Mouse (Mus musculus) liver, embryonic 11.5 days (tissue): Measurements from ENCODE around the gene Olfr890. TPM values are rescaled to one million over a fixed set of nuclear protein-coding genes. Genes with fewer than 3 reads are reported as not detected.
"Not testable (repeated sequence)": the region's sequence is repeated elsewhere in the genome, so short reads cannot be mapped to it uniquely, and the experiment has no call there.

ENCODE experiments used
- ATAC-seq: fragments of 200-750 bp; cut with Nextera tagmentation; replicated peaks from 2 replicates; pipeline ENCODE4 v1.8.0; 2017; ENCODE audit warnings: moderate number of reproducible peaks, mild to moderate bottlenecking, moderate TSS enrichment, moderate library complexity; ENCODE audit not compliant: low FRiP score
- DNase-seq: peaks from one replicate; pipeline ENCODE4 v3.0.0-alpha.2; 2017; ENCODE audit warnings: low spot score
- H3K27ac ChIP-seq: fragments of 300-500 bp; sonication (generic); 2 replicates; pipeline ENCODE4 v1.5.1; 2014; ENCODE audit warnings: mild to moderate bottlenecking, low read depth, low read length, control low read depth
- H3K27me3 ChIP-seq: fragments of 300-500 bp; sonication (generic); replicated peaks from 2 replicates; pipeline ENCODE4 v1.6.1; 2014; ENCODE audit warnings: low read length, mixed read lengths; ENCODE audit not compliant: control insufficient read depth, insufficient read depth
- H3K36me3 ChIP-seq: fragments of 300-500 bp; sonication (generic); 2 replicates; pipeline ENCODE4 v1.6.1; 2014; ENCODE audit warnings: mild to moderate bottlenecking, low read length, moderate library complexity, mixed read lengths; ENCODE audit not compliant: control insufficient read depth, insufficient read depth
- H3K4me1 ChIP-seq: fragments of 300-500 bp; sonication (generic); replicated peaks from 2 replicates; pipeline ENCODE4 v1.6.1; 2014; ENCODE audit warnings: low read length, mixed read lengths; ENCODE audit not compliant: control insufficient read depth, insufficient read depth
- H3K4me2 ChIP-seq: fragments of 300-500 bp; sonication (generic); 2 replicates; pipeline ENCODE4 v1.6.1; 2014; ENCODE audit warnings: mild to moderate bottlenecking, control low read depth, moderate library complexity
- H3K4me3 ChIP-seq: fragments of 300-500 bp; sonication (generic); 2 replicates; pipeline ENCODE4 v1.5.1; 2014; ENCODE audit warnings: low read depth, low read length, control low read depth
- H3K9ac ChIP-seq: fragments of 300-500 bp; sonication (generic); 2 replicates; pipeline ENCODE4 v1.6.1; 2014; ENCODE audit warnings: low read depth, low read length, control low read depth
- H3K9me3 ChIP-seq: fragments of 300-500 bp; sonication (generic); 2 replicates; pipeline ENCODE4 v1.6.1; 2016; ENCODE audit warnings: low read length, inconsistent platforms, mixed read lengths; ENCODE audit not compliant: control insufficient read depth
- WGBS: fragments of 180-500 bp; shearing (Covaris S2); extraction: QIAGEN DNeasy Blood & Tissue Kit; methylation state at CpG from one replicate; pipeline ENCODE4 v1.1.7; 2014; 5-methylcytosine and 5-hydroxymethylcytosine counted together
- polyA plus RNA-seq: library from polyadenylated mRNA; unstranded; fragments of >200 nt; fragmentation: Nextera tagmentation; extraction: Ambion mirVana; gene quantifications from 2 replicates; pipeline ENCODE4 v1.2.1, GENCODE M21; 2014

Olfr890 gene
- not detected in 2 replicates for polyA plus RNA-seq

GRCm38 (mm10) chr9:38142217-38142616, at the start of gene Olfr890:
TSS of gene Olfr890 (plus strand) at chr9:38142517.
- ATAC-seq: no peak
- H3K9ac ChIP-seq: no peak within 1 kb of the TSS
- H3K27me3 ChIP-seq: no peaks in the 10 kb centered on the region

GRCm38 (mm10) chr9:38107828-38108227, 34.5 kb upstream of the Olfr890 start, which contains the start of gene Olfr888:
TSS of gene Olfr888 (plus strand) at chr9:38108128.
- WGBS: 79% methylated on average over 1 of the region's 1 CpGs
- DNase-seq: no peak
- no peak within 1 kb of the TSS for H3K27ac ChIP-seq

More at GRCm38 (mm10) chr9:38142217-38142616, at the start of gene Olfr890:
- no peaks in the 10 kb centered on the region for H3K36me3 ChIP-seq
- H3K9me3 ChIP-seq: no peaks in the 10 kb centered on the region
- H3K4me3 ChIP-seq: no peak within 1 kb of the TSS
- H3K4me1 ChIP-seq: no peaks in the 10 kb centered on the region
- no peak within 1 kb of the TSS for H3K27ac ChIP-seq
- no peak within 1 kb of the TSS for H3K4me2 ChIP-seq
- no peak for DNase-seq

GRCm38 (mm10) chr9:38114898-38115297, 27.4 kb upstream of the Olfr890 start, which contains the start of gene Olfr889:
TSS of gene Olfr889 (plus strand) at chr9:38115198.
- no peak within 1 kb of the TSS for H3K4me3 ChIP-seq
- H3K9me3 ChIP-seq: no peaks in the 10 kb centered on the region
- H3K27me3 ChIP-seq: no peaks in the 10 kb centered on the region
- ATAC-seq (no peak), DNase-seq (no peak)
- no peaks in the 10 kb centered on the region for H3K4me1 ChIP-seq
- no peaks in the 10 kb centered on the region for H3K36me3 ChIP-seq
- no peak within 1 kb of the TSS for H3K4me2 ChIP-seq
- no peak within 1 kb of the TSS for H3K9ac ChIP-seq
- H3K27ac ChIP-seq: no peak within 1 kb of the TSS

More at GRCm38 (mm10) chr9:38107828-38108227, 34.5 kb upstream of the Olfr890 start, which contains the start of gene Olfr888:
- Histone ChIP-seq H3K27me3 (no peaks in the 10 kb centered on the region), H3K4me2 (no peak within 1 kb of the TSS), H3K9me3 (no peaks in the 10 kb centered on the region), H3K4me1 (no peaks in the 10 kb centered on the region), H3K9ac (no peak within 1 kb of the TSS), H3K4me3 (no peak within 1 kb of the TSS), H3K36me3 (no peaks in the 10 kb centered on the region)
- ATAC-seq: no peak

- not testable (repeated sequence) for ATAC-seq, DNase-seq, H3K27ac ChIP-seq, H3K4me1 ChIP-seq, H3K9ac ChIP-seq, H3K4me3 ChIP-seq, H3K4me2 ChIP-seq, H3K36me3 ChIP-seq, H3K9me3 ChIP-seq, H3K27me3 ChIP-seq
- WGBS: 58% methylated on average over 2 of the region's 2 CpGs
These were observed 26.0 kb downstream of the Olfr890 start for GRCm38 (mm10) chr9:38168341-38168740.

- H3K27me3 ChIP-seq: no peaks in the 10 kb centered on the region
- no peak within 1 kb of the TSS for H3K27ac ChIP-seq
- peaks cover 7% of the 10 kb centered on the region; the same call in 1 of the 2 replicates for H3K9me3 ChIP-seq
- H3K4me3 ChIP-seq: no peak within 1 kb of the TSS
- H3K4me1 ChIP-seq: no peaks in the 10 kb centered on the region
- H3K36me3 ChIP-seq: no peaks in the 10 kb centered on the region
- H3K9ac ChIP-seq: no peak within 1 kb of the TSS
- DNase-seq (no peak), ATAC-seq (no peak)
- H3K4me2 ChIP-seq: no peak within 1 kb of the TSS
- 67% methylated on average over 1 of the region's 1 CpGs for WGBS
These were observed 38.4 kb downstream of the Olfr890 start, which contains the start of gene Olfr891 for GRCm38 (mm10) chr9:38180721-38181120. TSS of gene Olfr891 (minus strand) at chr9:38180821.

Other genes starting within 250 kb of the Olfr890 start
- gene Olfr145, start 245.8 kb upstream of the Olfr890 start, polyA plus RNA-seq: not detected in 2 replicates
- gene Olfr878, start 224.7 kb upstream of the Olfr890 start, polyA plus RNA-seq: not detected in 2 replicates
- not detected in 2 replicates for gene Olfr881, start 150.7 kb upstream of the Olfr890 start, polyA plus RNA-seq
- gene Olfr883, start 116.7 kb upstream of the Olfr890 start, polyA plus RNA-seq: not detected in 2 replicates
- gene Olfr884, start 96.0 kb upstream of the Olfr890 start, polyA plus RNA-seq: not detected in 2 replicates
- gene Olfr885, start 81.2 kb upstream of the Olfr890 start, polyA plus RNA-seq: not detected in 2 replicates
- gene Olfr887, start 58.4 kb upstream of the Olfr890 start, polyA plus RNA-seq: not detected in 2 replicates
- gene Olfr888, start 34.4 kb upstream of the Olfr890 start, polyA plus RNA-seq: not detected in 2 replicates
- 0.37 and 0.42 TPM in 2 replicates for gene Olfr889, start 27.3 kb upstream of the Olfr890 start, polyA plus RNA-seq
- not detected in 2 replicates for gene Olfr891, start 38.3 kb downstream of the Olfr890 start, polyA plus RNA-seq
- gene Olfr893, start 65.8 kb downstream of the Olfr890 start, polyA plus RNA-seq: not detected in 2 replicates
- gene Olfr894, start 75.5 kb downstream of the Olfr890 start, polyA plus RNA-seq: not detected in 2 replicates
- not detected in 2 replicates for gene Olfr143, start 110.3 kb downstream of the Olfr890 start, polyA plus RNA-seq
- not detected in 2 replicates for gene Olfr895, start 125.3 kb downstream of the Olfr890 start, polyA plus RNA-seq
- gene Olfr896-ps1, start 148.6 kb downstream of the Olfr890 start, polyA plus RNA-seq: not detected in 2 replicates
- gene Olfr25, start 186.5 kb downstream of the Olfr890 start, polyA plus RNA-seq: not detected in 2 replicates
- not detected in 2 replicates for gene Olfr898, start 205.9 kb downstream of the Olfr890 start, polyA plus RNA-seq
- not detected in 2 replicates for gene Olfr250, start 224.4 kb downstream of the Olfr890 start, polyA plus RNA-seq
- gene Olfr251, start 234.6 kb downstream of the Olfr890 start, polyA plus RNA-seq: not detected in 2 replicates